In the genomic region with DNA sequence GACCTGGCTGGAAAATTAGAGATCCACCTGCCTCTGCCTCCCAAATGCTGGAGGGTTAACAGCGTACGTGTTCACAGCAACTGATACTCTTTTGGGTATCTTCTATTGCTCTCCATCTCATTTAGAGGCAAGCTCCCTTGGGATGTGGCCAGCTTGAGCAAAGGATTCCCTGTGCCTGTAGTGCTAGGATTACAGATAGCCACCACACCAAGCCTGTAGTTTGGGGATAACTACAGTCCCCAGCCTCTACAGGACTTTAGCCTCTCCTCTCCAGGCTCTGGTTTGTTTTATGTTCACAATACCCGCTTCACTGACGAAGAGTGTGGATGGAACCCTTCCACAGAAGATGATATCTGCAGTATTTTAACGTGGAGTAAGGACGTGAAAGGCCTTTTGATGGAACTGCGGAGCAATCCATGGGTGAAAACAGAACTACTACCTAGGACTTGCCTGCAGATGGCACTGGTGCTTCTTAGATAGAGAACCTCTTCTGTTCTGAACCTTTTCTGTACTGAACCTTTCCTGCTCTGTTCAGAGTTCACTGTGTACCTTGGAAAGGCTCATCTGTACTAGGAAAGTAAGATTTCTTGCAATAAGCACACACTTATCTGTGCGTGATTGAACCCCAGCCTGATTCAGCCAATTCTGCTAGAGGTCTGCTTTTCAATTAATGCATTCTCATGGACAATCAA, we compare ENCODE assay signal across 9 mouse cellular contexts.
DNase-seq lines count a peak whose midpoint lies in the region; ATAC-seq and TF ChIP-seq lines count a peak whose summit lies in the region.
"Had no signal": no experiment of that assay in that cellular context is flagged by ENCODE, and none has a peak within 500 bp of the region (broad histone marks: within the 10 kb centered on the region; RNA-seq: fewer than 3 reads in every experiment).

No protein-coding gene starts in this region.

- TF ChIP-seq CTCF in forebrain, postnatal 0 days (IDR thresholded peaks at IDR 0.05; ENCODE audit: low read depth), result peak; percentile 89

- H3K4me2 ChIP-seq in heart, embryonic 16.5 days (ENCODE audit: low read depth, low read length), result no peak overlapping the region
- H3K4me2 ChIP-seq in forebrain, postnatal 0 days (ENCODE audit: low read depth), result no peak overlapping the region
- no peak overlapping the region for H3K4me2 ChIP-seq in midbrain, embryonic 12.5 days (replicated peaks)
- H3K4me2 ChIP-seq: limb, embryonic 12.5 days had no signal

- H3K27ac ChIP-seq in heart, embryonic 16.5 days (ENCODE audit: low read length), result no peak overlapping the region
- no peak overlapping the region for H3K27ac ChIP-seq in heart, embryonic 10.5 days
- no peak overlapping the region for H3K27ac ChIP-seq in forebrain, postnatal 0 days (ENCODE audit: low read depth, low read length)
- no peak overlapping the region for H3K27ac ChIP-seq in midbrain, embryonic 12.5 days (replicated peaks)
- H3K27ac ChIP-seq: limb, embryonic 12.5 days had no signal

- no peak overlapping the region for H3K9ac ChIP-seq in heart, embryonic 16.5 days (ENCODE audit: low read length)
- H3K9ac ChIP-seq in forebrain, postnatal 0 days, result no peak overlapping the region
- H3K9ac ChIP-seq in midbrain, embryonic 12.5 days (replicated peaks), result no peak overlapping the region
- H3K9ac ChIP-seq: limb, embryonic 12.5 days had no signal

- H3K36me3 ChIP-seq in heart, embryonic 16.5 days (ENCODE audit: control insufficient read depth, insufficient read depth), result no peaks in the 10 kb centered on the region
- no peaks in the 10 kb centered on the region for H3K36me3 ChIP-seq in heart, embryonic 10.5 days
- H3K36me3 ChIP-seq in forebrain, postnatal 0 days (ENCODE audit: insufficient read depth), result no peaks in the 10 kb centered on the region
- no peaks in the 10 kb centered on the region for H3K36me3 ChIP-seq in midbrain, embryonic 12.5 days
- H3K36me3 ChIP-seq: limb, embryonic 12.5 days had no signal

- H3K4me3 ChIP-seq in heart, embryonic 16.5 days (ENCODE audit: low read length), result no peak overlapping the region
- no peak overlapping the region for H3K4me3 ChIP-seq in heart, embryonic 10.5 days
- no peak overlapping the region for H3K4me3 ChIP-seq in forebrain, postnatal 0 days (ENCODE audit: low read depth, low read length)
- no peak overlapping the region for H3K4me3 ChIP-seq in midbrain, embryonic 12.5 days
- H3K4me3 ChIP-seq: limb, embryonic 12.5 days had no signal

- 44% methylated on average over 8 of the region's 8 CpGs for WGBS in heart, embryonic 16.5 days
- WGBS in heart, embryonic 10.5 days, result 46% methylated on average over 8 of the region's 8 CpGs
- WGBS in forebrain, postnatal 0 days, result 40% methylated on average over 8 of the region's 8 CpGs
- WGBS in midbrain, embryonic 12.5 days, result 46% methylated on average over 8 of the region's 8 CpGs

- peak; percentile 55 for ATAC-seq in heart, embryonic 16.5 days (replicated peaks; ENCODE audit: extremely low read depth, insufficient read depth, low FRiP score)
- ATAC-seq in forebrain, postnatal 0 days, result peak; percentile 97
- peak; percentile 77 for ATAC-seq in midbrain, embryonic 12.5 days (ENCODE audit: low FRiP score, low read depth)
- no peak for ATAC-seq in monocyte, adult 5-6 weeks (replicated peaks; ENCODE audit: insufficient number of reproducible peaks, low FRiP score, low TSS enrichment, poor library complexity, severe bottlenecking)

- no peaks in the 10 kb centered on the region for H3K9me3 ChIP-seq in heart, embryonic 16.5 days (replicated peaks; ENCODE audit: control insufficient read depth, low read length)
- no peaks in the 10 kb centered on the region for H3K9me3 ChIP-seq in heart, embryonic 10.5 days
- H3K9me3 ChIP-seq in forebrain, postnatal 0 days (ENCODE audit: low read length), result no peaks in the 10 kb centered on the region
- H3K9me3 ChIP-seq in midbrain, embryonic 12.5 days, result no peaks in the 10 kb centered on the region
- H3K9me3 ChIP-seq: limb, embryonic 12.5 days had no signal

- H3K4me1 ChIP-seq in heart, embryonic 16.5 days (ENCODE audit: control insufficient read depth, insufficient read depth, low read length), result no peaks in the 10 kb centered on the region
- H3K4me1 ChIP-seq in heart, embryonic 10.5 days, result no peaks in the 10 kb centered on the region
- no peaks in the 10 kb centered on the region for H3K4me1 ChIP-seq in forebrain, postnatal 0 days (ENCODE audit: insufficient read depth)
- no peaks in the 10 kb centered on the region for H3K4me1 ChIP-seq in midbrain, embryonic 12.5 days
- H3K4me1 ChIP-seq: limb, embryonic 12.5 days had no signal

- H3K27me3 ChIP-seq in heart, embryonic 16.5 days (ENCODE audit: control insufficient read depth, insufficient read depth, low read length), result no peaks in the 10 kb centered on the region
- H3K27me3 ChIP-seq in heart, embryonic 10.5 days (ENCODE audit: insufficient read depth, poor library complexity, severe bottlenecking), result no peaks in the 10 kb centered on the region
- H3K27me3 ChIP-seq in forebrain, postnatal 0 days (ENCODE audit: insufficient read depth, low read length), result no peaks in the 10 kb centered on the region
- no peaks in the 10 kb centered on the region for H3K27me3 ChIP-seq in midbrain, embryonic 12.5 days
- H3K27me3 ChIP-seq: limb, embryonic 12.5 days had no signal

- DNase-seq in heart, embryonic 10.5 days (ENCODE audit: low spot score), result no peak
- peak; percentile 66 for DNase-seq in brain, embryonic 18.5 days (ENCODE audit: low read depth, low spot score)
- DNase-seq in forebrain, postnatal 0 days, result peak; percentile 87
- DNase-seq in kidney, postnatal 14 days, result peak; percentile 32
- no peak for DNase-seq in lung, postnatal 4 days

Comparison
In these comparisons a context has a peak if more than half of its experiments do, and no peak if none do; other contexts are left out.
1. DNase-seq: peak in brain, embryonic 18.5 days (single experiment), forebrain, postnatal 0 days (single experiment) and kidney, postnatal 14 days (single experiment); none in heart, embryonic 10.5 days (single experiment) and lung, postnatal 4 days (0 of 2).